8 mouse cellular contexts compared by ENCODE assay signal in genomic region chr4:148287476-148288054, GRCm38 (mm10). TPM values are rescaled to one million over a fixed set of nuclear protein-coding genes. Genes with fewer than 3 reads are reported as not detected.
DNase-seq lines count a peak whose midpoint lies in the region; ATAC-seq and TF ChIP-seq lines count a peak whose summit lies in the region.

Gene Disp3, minus strand, starts transcription at chr4:148287965.

- no peak for TF ChIP-seq POLR2A in ES-Bruce4 (IDR thresholded peaks at IDR 0.05; ENCODE audit: insufficient read depth, low read length)
- no peak for TF ChIP-seq POLR2A in testis, adult 2 months (IDR thresholded peaks at IDR 0.05; ENCODE audit: control insufficient read depth, low read depth, low read length)

- DNase-seq in frontal cortex, adult 2 months (ENCODE audit: extremely low spot score in 1 of 2, low spot score in 1 of 2): no peak
- DNase-seq in frontal cortex, postnatal 25 days (ENCODE audit: low spot score in 2 of 2): no peak
- no peak for DNase-seq in hindbrain, embryonic 10.5 days (ENCODE audit: low spot score)
- DNase-seq in thymus, postnatal 0 days (ENCODE audit: low spot score): no peak
- DNase-seq in spleen, postnatal 4 days (ENCODE audit: low spot score in 2 of 2): no peak

- no peaks in the 10 kb centered on the region for H3K36me3 ChIP-seq in ES-Bruce4 (ENCODE audit: control insufficient read depth, insufficient read depth, low read length, poor library complexity, severe bottlenecking)
- no peaks in the 10 kb centered on the region for H3K36me3 ChIP-seq in hindbrain, embryonic 10.5 days
- no peaks in the 10 kb centered on the region for H3K36me3 ChIP-seq in limb, embryonic 13.5 days
- H3K36me3 ChIP-seq in testis, adult 2 months (ENCODE audit: control insufficient read depth, insufficient read depth, low read length): no peaks in the 10 kb centered on the region

- peak within 1 kb of the TSS; percentile 43 for H3K9ac ChIP-seq in ES-Bruce4 (ENCODE audit: low read depth, poor library complexity, severe bottlenecking)
- no peak within 1 kb of the TSS for H3K9ac ChIP-seq in limb, embryonic 13.5 days

- no peak for TF ChIP-seq CTCF in ES-Bruce4 (IDR thresholded peaks at IDR 0.05; ENCODE audit: low read depth, low read length)
- TF ChIP-seq CTCF in testis, adult 2 months (IDR thresholded peaks at IDR 0.05; ENCODE audit: control insufficient read depth, insufficient read depth, insufficient replicate concordance, low read depth, low read length): no peak

- no peaks in the 10 kb centered on the region for H3K9me3 ChIP-seq in ES-Bruce4 (replicated peaks; ENCODE audit: control insufficient read depth, insufficient read depth, low read length, poor library complexity, severe bottlenecking)
- no peaks in the 10 kb centered on the region for H3K9me3 ChIP-seq in hindbrain, embryonic 10.5 days
- H3K9me3 ChIP-seq in limb, embryonic 13.5 days: no peaks in the 10 kb centered on the region

- under 1% methylated on average over 54 of the region's 54 CpGs for WGBS in hindbrain, embryonic 10.5 days
- under 1% methylated on average over 46 of the region's 54 CpGs for WGBS in limb, embryonic 13.5 days

- H3K4me1 ChIP-seq in ES-Bruce4 (ENCODE audit: control insufficient read depth, insufficient read depth, low read length): no peaks in the 10 kb centered on the region
- peaks cover 62% of the 10 kb centered on the region for H3K4me1 ChIP-seq in hindbrain, embryonic 10.5 days (replicated peaks)
- H3K4me1 ChIP-seq in limb, embryonic 13.5 days: peaks cover 13% of the 10 kb centered on the region
- peaks cover 8% of the 10 kb centered on the region for H3K4me1 ChIP-seq in testis, adult 2 months (ENCODE audit: control insufficient read depth, insufficient read depth, low read length)

- ATAC-seq in limb, embryonic 13.5 days (ENCODE audit: low FRiP score, low read depth): 0 out of 2 replicates have a peak, but pooled peaks have one; percentile 10

- peak within 1 kb of the TSS; percentile 52 for H3K4me3 ChIP-seq in ES-Bruce4 (ENCODE audit: low read depth, low read length)
- peak within 1 kb of the TSS; percentile 68 for H3K4me3 ChIP-seq in hindbrain, embryonic 10.5 days
- peak within 1 kb of the TSS; percentile 43 for H3K4me3 ChIP-seq in limb, embryonic 13.5 days
- peak within 1 kb of the TSS; percentile 79 for H3K4me3 ChIP-seq in testis, adult 2 months (ENCODE audit: control insufficient read depth, low read depth, low read length)

- no peak within 1 kb of the TSS for H3K27ac ChIP-seq in ES-Bruce4 (ENCODE audit: insufficient read depth, low read length)
- H3K27ac ChIP-seq in hindbrain, embryonic 10.5 days: peak within 1 kb of the TSS; percentile 88
- H3K27ac ChIP-seq in limb, embryonic 13.5 days: no peak within 1 kb of the TSS
- no peak within 1 kb of the TSS for H3K27ac ChIP-seq in testis, adult 2 months (ENCODE audit: control insufficient read depth, insufficient read depth, low read depth, low read length)

- TF ChIP-seq EP300 in ES-Bruce4 (IDR thresholded peaks at IDR 0.05; ENCODE audit: insufficient read depth, low read depth, low read length): no peak

- H3K27me3 ChIP-seq in ES-Bruce4 (ENCODE audit: control insufficient read depth, insufficient read depth, low read length, poor library complexity, severe bottlenecking): no peaks in the 10 kb centered on the region
- H3K27me3 ChIP-seq in hindbrain, embryonic 10.5 days (ENCODE audit: insufficient read depth, poor library complexity, severe bottlenecking): peaks cover 51% of the 10 kb centered on the region
- peaks cover 47% of the 10 kb centered on the region for H3K27me3 ChIP-seq in limb, embryonic 13.5 days
- H3K27me3 ChIP-seq in testis, adult 2 months (ENCODE audit: control insufficient read depth, insufficient read depth, low read length): no peaks in the 10 kb centered on the region

- H3K4me2 ChIP-seq in limb, embryonic 13.5 days (replicated peaks): peak within 1 kb of the TSS; percentile 70

RNA-seq across cellular contexts. Expression of gene Disp3, which starts in this region (rescaled TPM):
- polyA plus RNA-seq in frontal cortex, adult 2 months (2012; rRNA removed): 24.0 and 27.9 TPM in 2 replicates
- 0.56 and 1.0 TPM in 2 replicates for polyA plus RNA-seq in ES-Bruce4 (2011; ENCODE audit: insufficient read depth, insufficient read length, low read depth, missing spikeins)
- polyA plus RNA-seq in hindbrain, embryonic 10.5 days (2016; fragmentation: Nextera tagmentation; extraction: Ambion mirVana): 3.7 and 10.7 TPM in 2 replicates
- polyA plus RNA-seq in limb, embryonic 13.5 days (2015; fragmentation: Nextera tagmentation; extraction: Ambion mirVana): 0.13 and 0.32 TPM in 2 replicates
- 0.63 and 2.5 TPM in 2 replicates for polyA plus RNA-seq in testis, adult 2 months (2012; rRNA removed)
- not detected in 2 replicates for polyA plus RNA-seq in thymus, postnatal 0 days (2015; fragmentation: Nextera tagmentation; extraction: Ambion mirVana)

Comparison
In these comparisons a context has a peak if more than half of its experiments do, and no peak if none do; other contexts are left out.
1. Peak in ATAC-seq, H3K4me3 ChIP-seq and H3K4me2 ChIP-seq in limb, embryonic 13.5 days; RNA of the gene not detected or under 1 TPM.